Mouse (Mus musculus) midbrain, embryonic 14.5 days (tissue): Measurements from ENCODE around the gene Bik. TPM values are rescaled to one million over a fixed set of nuclear protein-coding genes. Genes with fewer than 3 reads are reported as not detected.

Experiments
- ATAC-seq: fragments of 200-750 bp; cut with Nextera tagmentation; 2 replicates; pipeline ENCODE4 v1.8.0; 2017; ENCODE audit warnings: moderate number of reproducible peaks, moderate library complexity; ENCODE audit not compliant: low FRiP score, low TSS enrichment
- DNase-seq: peaks from one replicate; pipeline ENCODE4 v3.0.0-alpha.2; 2015
- H3K27ac ChIP-seq: fragments of 300-500 bp; sonication (generic); replicated peaks from 2 replicates; pipeline ENCODE4 v1.5.1; 2014; ENCODE audit warnings: mild to moderate bottlenecking, low read depth, low read length, moderate library complexity
- H3K27me3 ChIP-seq: fragments of 300-500 bp; sonication (generic); 2 replicates; pipeline ENCODE4 v1.6.1; 2014; ENCODE audit warnings: low read length, control low read depth, mixed read lengths; ENCODE audit not compliant: control insufficient read depth, insufficient read depth
- H3K36me3 ChIP-seq: fragments of 300-500 bp; sonication (generic); 2 replicates; pipeline ENCODE4 v1.6.1; 2014; ENCODE audit warnings: low read length, control low read depth; ENCODE audit not compliant: control insufficient read depth, insufficient read depth
- H3K4me1 ChIP-seq: fragments of 300-500 bp; sonication (generic); 2 replicates; pipeline ENCODE4 v1.6.1; 2014; ENCODE audit warnings: mild to moderate bottlenecking, antibody characterized with exemption, low read length, control low read depth; ENCODE audit not compliant: control insufficient read depth, insufficient read depth
- H3K4me2 ChIP-seq: fragments of 300-500 bp; sonication (generic); 2 replicates; pipeline ENCODE4 v1.6.1; 2014; ENCODE audit warnings: mild to moderate bottlenecking, low read length, moderate library complexity
- H3K4me3 ChIP-seq: fragments of 300-500 bp; sonication (generic); replicated peaks from 2 replicates; pipeline ENCODE4 v1.5.1; 2014; ENCODE audit warnings: low read depth, low read length
- H3K9ac ChIP-seq: fragments of 300-500 bp; sonication (generic); replicated peaks from 2 replicates; pipeline ENCODE4 v1.6.1; 2014; ENCODE audit warnings: mild to moderate bottlenecking, low read length, moderate library complexity
- H3K9me3 ChIP-seq: fragments of 300-500 bp; sonication (generic); 2 replicates; pipeline ENCODE4 v1.6.1; 2016; ENCODE audit warnings: low read length, control low read depth, mixed read lengths; ENCODE audit not compliant: control insufficient read depth
- WGBS: fragments of 180-500 bp; shearing (Covaris S2); extraction: QIAGEN DNeasy Blood & Tissue Kit; methylation state at CpG from one replicate; pipeline ENCODE4 v1.1.7; 2014; 5-methylcytosine and 5-hydroxymethylcytosine counted together
- polyA plus RNA-seq: library from polyadenylated mRNA; unstranded; fragments of >200 nt; fragmentation: Nextera tagmentation; extraction: Ambion mirVana; gene quantifications from 2 replicates; pipeline ENCODE4 v1.2.1, GENCODE M21; 2014

Bik gene
- polyA plus RNA-seq, 1 experiment from 2014 or later = 0.30 TPM

- no peak overlapping the region for H3K27ac ChIP-seq
- H3K9ac ChIP-seq = no peak overlapping the region
- H3K36me3 ChIP-seq = no peaks in the 10 kb centered on the region
- H3K4me3 ChIP-seq = no peak overlapping the region
- 81% methylated on average over 5 of the region's 5 CpGs for WGBS
- no peak for ATAC-seq
- H3K27me3 ChIP-seq = peaks cover 14% of the 10 kb centered on the region
- H3K4me1 ChIP-seq = peaks cover 2% of the 10 kb centered on the region; the same call in 1 of the 2 replicates
- DNase-seq = no peak
- no peaks in the 10 kb centered on the region for H3K9me3 ChIP-seq
- no peak overlapping the region for H3K4me2 ChIP-seq
Measured at GRCm38 (mm10) chr15:83531961-83532469, 5.4 kb downstream of the Bik start.

GRCm38 (mm10) chr15:83532606-83533005, 5.9 kb downstream of the Bik start:
- Histone ChIP-seq H3K4me2 (no peak overlapping the region), H3K36me3 (no peaks in the 10 kb centered on the region), H3K9me3 (no peaks in the 10 kb centered on the region), H3K4me1 (no peaks in the 10 kb centered on the region), H3K9ac (no peak overlapping the region), H3K27me3 (peaks cover 8% of the 10 kb centered on the region), H3K4me3 (no peak overlapping the region), H3K27ac (no peak overlapping the region)
- WGBS = 83% methylated on average over 7 of the region's 7 CpGs
- ATAC-seq (no peak), DNase-seq (no peak)

- no peak for DNase-seq
- Histone ChIP-seq H3K9ac (no peak overlapping the region), H3K4me3 (no peak overlapping the region), H3K4me2 (no peak overlapping the region), H3K4me1 (no peaks in the 10 kb centered on the region), H3K9me3 (no peaks in the 10 kb centered on the region), H3K36me3 (no peaks in the 10 kb centered on the region), H3K27ac (no peak overlapping the region), H3K27me3 (no peaks in the 10 kb centered on the region)
- no peak for ATAC-seq
- 83% methylated on average over 17 of the region's 17 CpGs for WGBS
Measured at GRCm38 (mm10) chr15:83534960-83535889, 8.6 kb downstream of the Bik start.

GRCm38 (mm10) chr15:83535890-83536231, 9.2 kb downstream of the Bik start:
- H3K27ac ChIP-seq = no peak overlapping the region
- no peaks in the 10 kb centered on the region for H3K9me3 ChIP-seq
- H3K36me3 ChIP-seq = no peaks in the 10 kb centered on the region
- H3K4me2 ChIP-seq = no peak overlapping the region
- H3K4me1 ChIP-seq = no peaks in the 10 kb centered on the region
- no peak overlapping the region for H3K4me3 ChIP-seq
- H3K27me3 ChIP-seq = no peaks in the 10 kb centered on the region
- no peak for ATAC-seq
- no peak for DNase-seq
- H3K9ac ChIP-seq = no peak overlapping the region
- WGBS = 90% methylated on average over 6 of the region's 6 CpGs

- no peak overlapping the region for H3K9ac ChIP-seq
- ATAC-seq (no peak), DNase-seq (no peak)
- no peak overlapping the region for H3K27ac ChIP-seq
- no peaks in the 10 kb centered on the region for H3K9me3 ChIP-seq
- no peaks in the 10 kb centered on the region for H3K36me3 ChIP-seq
- H3K4me2 ChIP-seq = no peak overlapping the region
- H3K27me3 ChIP-seq = no peaks in the 10 kb centered on the region
- H3K4me3 ChIP-seq = no peak overlapping the region
- no peaks in the 10 kb centered on the region for H3K4me1 ChIP-seq
- 96% methylated on average over 2 of the region's 2 CpGs for WGBS
Measured at GRCm38 (mm10) chr15:83538855-83539254, 12.2 kb downstream of the Bik start.

GRCm38 (mm10) chr15:83539905-83540304, 13.2 kb downstream of the Bik start:
- 72% methylated on average over 4 of the region's 4 CpGs for WGBS
- Histone ChIP-seq H3K4me2 (no peak overlapping the region), H3K36me3 (no peaks in the 10 kb centered on the region), H3K4me1 (no peaks in the 10 kb centered on the region), H3K4me3 (no peak overlapping the region), H3K27ac (no peak overlapping the region), H3K9me3 (no peaks in the 10 kb centered on the region), H3K27me3 (no peaks in the 10 kb centered on the region), H3K9ac (no peak overlapping the region)
- ATAC-seq = no peak
- no peak for DNase-seq

- Histone ChIP-seq H3K4me1 (no peaks in the 10 kb centered on the region), H3K9ac (no peak overlapping the region), H3K4me3 (no peak overlapping the region), H3K36me3 (peaks cover 17% of the 10 kb centered on the region), H3K4me2 (no peak overlapping the region), H3K27me3 (no peaks in the 10 kb centered on the region), H3K9me3 (no peaks in the 10 kb centered on the region), H3K27ac (no peak overlapping the region)
- WGBS = 77% methylated on average over 9 of the region's 9 CpGs
- ATAC-seq (no peak), DNase-seq (no peak)
Measured at GRCm38 (mm10) chr15:83541647-83542287, 15.1 kb downstream of the Bik start.

- Histone ChIP-seq H3K4me2 (no peak overlapping the region), H3K4me1 (no peaks in the 10 kb centered on the region), H3K4me3 (no peak overlapping the region), H3K36me3 (peaks cover 59% of the 10 kb centered on the region), H3K27me3 (no peaks in the 10 kb centered on the region), H3K27ac (no peak overlapping the region), H3K9me3 (no peaks in the 10 kb centered on the region), H3K9ac (no peak overlapping the region)
- DNase-seq (no peak), ATAC-seq (no peak)
- WGBS = 93% methylated on average over 7 of the region's 7 CpGs
Measured at GRCm38 (mm10) chr15:83546029-83546428, 19.4 kb downstream of the Bik start.
